Mouse (Mus musculus) urinary bladder, postnatal 25 days (tissue): ENCODE results near the gene Prss2.
"Not testable (repeated sequence)": the region's sequence is repeated elsewhere in the genome, so short reads cannot be mapped to it uniquely, and the experiment has no call there.

ENCODE experiments used
- DNase-seq: peaks from one replicate; pipeline ENCODE4 v3.0.0; 2022; ENCODE audit warnings: low spot score

Prss2 gene

GRCm38 (mm10) chr6:41521487-41521886 lies at the start of gene Prss2:
Gene Prss2 (plus strand): TSS chr6:41521787.
- no peak for DNase-seq

GRCm38 (mm10) chr6:41499374-41499773 lies 22.2 kb upstream of the Prss2 start:
- no peak for DNase-seq

GRCm38 (mm10) chr6:41504915-41505314 lies 16.7 kb upstream of the Prss2 start:
- DNase-seq = no peak

- DNase-seq = no peak
These were observed 16.3 kb upstream of the Prss2 start for GRCm38 (mm10) chr6:41505323-41505722.

- no peak for DNase-seq
These were observed 3.5 kb upstream of the Prss2 start for GRCm38 (mm10) chr6:41518017-41518524.

- no peak for DNase-seq
These were observed 4.9 kb downstream of the Prss2 start for GRCm38 (mm10) chr6:41526453-41526852.

- no peak for DNase-seq
These were observed 5.8 kb downstream of the Prss2 start for GRCm38 (mm10) chr6:41527402-41527801.

- DNase-seq = not testable (repeated sequence)
These were observed 8.4 kb downstream of the Prss2 start for GRCm38 (mm10) chr6:41529987-41530386.

GRCm38 (mm10) chr6:41532181-41532580 lies 10.6 kb downstream of the Prss2 start:
- DNase-seq = no peak

GRCm38 (mm10) chr6:41532687-41533284 lies 11.2 kb downstream of the Prss2 start:
- no peak for DNase-seq

GRCm38 (mm10) chr6:41537376-41537775 lies 15.8 kb downstream of the Prss2 start:
- no peak for DNase-seq

GRCm38 (mm10) chr6:41538296-41538695 lies 16.7 kb downstream of the Prss2 start:
- DNase-seq = not testable (repeated sequence)

- DNase-seq = no peak
These were observed 19.2 kb downstream of the Prss2 start for GRCm38 (mm10) chr6:41540746-41541145.

- DNase-seq = no peak
These were observed 20.2 kb downstream of the Prss2 start for GRCm38 (mm10) chr6:41541746-41542145.

- DNase-seq = no peak
These were observed 21.4 kb downstream of the Prss2 start for GRCm38 (mm10) chr6:41542983-41543382.

- DNase-seq = no peak
These were observed 21.9 kb downstream of the Prss2 start for GRCm38 (mm10) chr6:41543411-41544050.

GRCm38 (mm10) chr6:41544381-41544924 lies 22.9 kb downstream of the Prss2 start:
- DNase-seq = no peak

- DNase-seq = no peak
These were observed 23.7 kb downstream of the Prss2 start for GRCm38 (mm10) chr6:41545266-41545665.

GRCm38 (mm10) chr6:41547056-41547650 lies 25.6 kb downstream of the Prss2 start:
- DNase-seq = no peak

- DNase-seq = no peak
These were observed 26.7 kb downstream of the Prss2 start for GRCm38 (mm10) chr6:41548286-41548685.

GRCm38 (mm10) chr6:41553356-41554010 lies 31.9 kb downstream of the Prss2 start:
- no peak for DNase-seq
